Mouse (Mus musculus): Measurements from ENCODE around the gene Mrpl20.

DNA sequence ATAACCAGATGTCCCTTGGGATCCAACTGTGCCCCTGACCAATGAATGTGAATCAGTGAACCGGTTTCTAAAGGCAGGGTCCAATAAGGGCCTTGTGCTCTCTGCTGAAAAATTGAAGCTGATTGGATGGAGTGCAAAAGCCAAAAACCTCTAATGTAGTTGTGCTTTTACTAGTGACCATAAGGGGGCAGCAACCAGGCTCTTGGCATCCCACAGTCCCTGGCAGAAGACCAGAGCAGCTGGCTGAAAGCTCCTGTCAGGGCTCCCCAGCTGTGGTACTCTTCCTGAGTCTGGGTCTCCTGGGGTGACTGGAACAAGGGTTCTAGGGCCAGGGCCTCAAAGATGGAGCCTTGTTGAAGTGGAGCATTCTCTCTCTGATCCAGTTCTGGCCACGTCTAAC is 31.2 kb downstream of the Mrpl20 start:
- no peak for TF ChIP-seq GATA1 (IDR thresholded peaks at IDR 0.05; ENCODE audit: borderline replicate concordance, low read length)
- no peak for TF ChIP-seq FLI1 (IDR thresholded peaks at IDR 0.05; ENCODE audit: low read length)
